Mouse (Mus musculus): ENCODE results near the gene Slc39a7.
"Not testable (repeated sequence)": the region's sequence is repeated elsewhere in the genome, so short reads cannot be mapped to it uniquely, and the experiment has no call there.

Slc39a7 gene

GRCm38 (mm10) chr17:34030861-34031326 is 588 bp downstream of the Slc39a7 start:
- no peak for DNase-seq (ENCODE audit: low read depth, low spot score)

GRCm38 (mm10) chr17:34029890-34030595 is 1.4 kb downstream of the Slc39a7 start:
- DNase-seq (ENCODE audit: low read depth, low spot score) = no peak

- DNase-seq (ENCODE audit: low read depth, low spot score) = no peak
Observed at GRCm38 (mm10) chr17:34029150-34029889, 2.2 kb downstream of the Slc39a7 start.

- no peak for DNase-seq (ENCODE audit: low read depth, low spot score)
Observed at GRCm38 (mm10) chr17:34028501-34029149, 2.9 kb downstream of the Slc39a7 start.

- DNase-seq (ENCODE audit: low read depth, low spot score) = peak; percentile 80
Observed at GRCm38 (mm10) chr17:34027656-34028223, 3.7 kb downstream of the Slc39a7 start, which contains the start of gene H2-Ke6. Gene H2-Ke6 (minus strand): TSS chr17:34028060.

GRCm38 (mm10) chr17:34026917-34027655 is 4.4 kb downstream of the Slc39a7 start:
- DNase-seq (ENCODE audit: low read depth, low spot score) = no peak

GRCm38 (mm10) chr17:34026221-34026620 is 5.3 kb downstream of the Slc39a7 start:
- no peak for DNase-seq (ENCODE audit: low read depth, low spot score)

- DNase-seq (ENCODE audit: low read depth, low spot score) = no peak
Observed at GRCm38 (mm10) chr17:34025756-34026151, 5.7 kb downstream of the Slc39a7 start.

- DNase-seq (ENCODE audit: low read depth, low spot score) = no peak
Observed at GRCm38 (mm10) chr17:34024861-34025755, 6.4 kb downstream of the Slc39a7 start.

- peak; percentile 53 for DNase-seq (ENCODE audit: low read depth, low spot score)
Observed at GRCm38 (mm10) chr17:34024317-34024821, 7.1 kb downstream of the Slc39a7 start, which contains the start of gene Ring1. Gene Ring1 (minus strand): TSS chr17:34024680.

- no peak for DNase-seq (ENCODE audit: low read depth, low spot score)
Observed at GRCm38 (mm10) chr17:34023678-34024077, 7.8 kb downstream of the Slc39a7 start.

- DNase-seq (ENCODE audit: low read depth, low spot score) = no peak
Observed at GRCm38 (mm10) chr17:34022987-34023386, 8.5 kb downstream of the Slc39a7 start.

GRCm38 (mm10) chr17:34022414-34022783 is 9.1 kb downstream of the Slc39a7 start:
- DNase-seq (ENCODE audit: low read depth, low spot score) = no peak

GRCm38 (mm10) chr17:34021539-34022413 is 9.7 kb downstream of the Slc39a7 start:
- DNase-seq (ENCODE audit: low read depth, low spot score) = no peak

- DNase-seq (ENCODE audit: low read depth, low spot score) = no peak
Observed at GRCm38 (mm10) chr17:34013436-34013835, 18.0 kb downstream of the Slc39a7 start.

- DNase-seq (ENCODE audit: low read depth, low spot score) = no peak
Observed at GRCm38 (mm10) chr17:34010156-34010555, 21.3 kb downstream of the Slc39a7 start.

GRCm38 (mm10) chr17:34006570-34006969 is 24.9 kb downstream of the Slc39a7 start:
- DNase-seq (ENCODE audit: low read depth, low spot score) = no peak

- no peak for DNase-seq (ENCODE audit: low read depth, low spot score)
Observed at GRCm38 (mm10) chr17:34003426-34003825, 28.1 kb downstream of the Slc39a7 start.

- not testable (repeated sequence) for DNase-seq (ENCODE audit: low read depth, low spot score)
Observed at GRCm38 (mm10) chr17:34000796-34001195, 30.7 kb downstream of the Slc39a7 start.

Data from telencephalon, adult 2 months (tissue).